Mouse (Mus musculus) myocyte (in vitro differentiated cells): ENCODE data around the gene Anapc4.

ENCODE experiments used
- E2F4 ChIP-seq: IDR thresholded peaks from one replicate; pipeline ENCODE4 v1.6.1; 2011; ENCODE audit warnings: mild to moderate bottlenecking, control low read depth, moderate library complexity; ENCODE audit not compliant: insufficient read depth
- MAX ChIP-seq: IDR thresholded peaks from one replicate; pipeline ENCODE4 v1.6.1; 2011; ENCODE audit warnings: low read depth, mild to moderate bottlenecking, control low read depth
- MYOD1 ChIP-seq, 3 experiments: IDR thresholded peaks; one replicate each; pipeline ENCODE4 v1.6.1; 2011; ENCODE audit warnings: control low read depth in 2 of 3, low read depth in 2 of 3, mild to moderate bottlenecking in 2 of 3, moderate library complexity in 1 of 3; ENCODE audit not compliant: insufficient read length in 2 of 3, control insufficient read depth in 1 of 3
- MYOG ChIP-seq, 3 experiments: IDR thresholded peaks; one replicate each; pipeline ENCODE4 v1.6.1; 2011; ENCODE audit warnings: control low read depth in 2 of 3, low read depth in 2 of 3, mild to moderate bottlenecking in 2 of 3; ENCODE audit not compliant: insufficient read length in 2 of 3, control insufficient read depth in 1 of 3, insufficient read depth in 1 of 3
- POLR2A ChIP-seq: IDR thresholded peaks from one replicate; pipeline ENCODE4 v1.6.1; 2011; ENCODE audit warnings: low read depth, mild to moderate bottlenecking, control low read depth, moderate library complexity; ENCODE audit not compliant: insufficient read length
- POLR2AphosphoS2 ChIP-seq: IDR thresholded peaks from one replicate; pipeline ENCODE4 v1.6.1; 2011; ENCODE audit warnings: low read depth, control low read depth; ENCODE audit not compliant: insufficient read length
- REST ChIP-seq: IDR thresholded peaks from one replicate; pipeline ENCODE4 v1.6.1; 2011; ENCODE audit warnings: mild to moderate bottlenecking, control low read depth, moderate library complexity; ENCODE audit not compliant: insufficient read depth, insufficient read length
- SRF ChIP-seq: IDR thresholded peaks from one replicate; pipeline ENCODE4 v1.6.1; 2011; ENCODE audit warnings: low read depth; ENCODE audit not compliant: control insufficient read depth, insufficient read length
- TCF12 ChIP-seq: IDR thresholded peaks from one replicate; pipeline ENCODE4 v1.6.1; 2011; ENCODE audit warnings: mild to moderate bottlenecking, control low read depth; ENCODE audit not compliant: poor library complexity, insufficient read depth, severe bottlenecking
- USF1 ChIP-seq: IDR thresholded peaks from one replicate; pipeline ENCODE4 v1.6.1; 2011; ENCODE audit warnings: low read depth, mild to moderate bottlenecking, control low read depth, moderate library complexity

DNA sequence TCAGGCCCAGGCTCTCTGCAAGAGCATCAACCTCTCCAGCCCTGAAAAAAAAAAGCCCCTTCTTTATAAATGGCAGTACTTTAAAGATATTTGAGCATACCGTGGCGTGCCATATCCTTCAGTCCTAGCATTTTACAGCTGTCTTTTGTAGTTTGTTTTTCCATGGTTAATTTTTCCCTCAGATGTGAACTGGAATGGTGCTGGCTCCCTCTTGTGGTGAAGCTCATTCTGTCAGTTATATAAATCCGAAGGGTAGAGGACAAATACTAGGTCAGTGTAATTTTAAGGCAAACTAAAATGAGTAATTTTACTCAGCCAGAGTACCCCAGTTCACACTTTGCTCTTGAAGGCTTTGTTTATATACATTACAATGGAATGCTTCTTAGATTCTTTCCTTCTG, 12.1 kb upstream of the Anapc4 start:
- TF ChIP-seq POLR2AphosphoS2 = no peak
- TF ChIP-seq POLR2A = no peak
- TF ChIP-seq TCF12 = no peak
- no peak for TF ChIP-seq MAX
- TF ChIP-seq MYOD1 (IDR thresholded peaks at IDR 0.05; ENCODE audit: control insufficient read depth in 1 of 3, insufficient read length in 2 of 3, low read depth in 2 of 3) = no peak
- TF ChIP-seq USF1 = no peak
- TF ChIP-seq SRF = no peak
- no peak for TF ChIP-seq REST
- no peak for TF ChIP-seq MYOG (IDR thresholded peaks at IDR 0.05; ENCODE audit: control insufficient read depth in 1 of 3, insufficient read depth in 1 of 3, insufficient read length in 2 of 3, low read depth in 2 of 3)
- no peak for TF ChIP-seq E2F4
